Mouse (Mus musculus): ENCODE data around the gene Arrdc3.
A peak's percentile ranks its signal among the peaks of the same experiment; 100 is the strongest.
"Not testable (repeated sequence)": the region's sequence is repeated elsewhere in the genome, so short reads cannot be mapped to it uniquely, and the experiment has no call there.

The Arrdc3 gene

DNA sequence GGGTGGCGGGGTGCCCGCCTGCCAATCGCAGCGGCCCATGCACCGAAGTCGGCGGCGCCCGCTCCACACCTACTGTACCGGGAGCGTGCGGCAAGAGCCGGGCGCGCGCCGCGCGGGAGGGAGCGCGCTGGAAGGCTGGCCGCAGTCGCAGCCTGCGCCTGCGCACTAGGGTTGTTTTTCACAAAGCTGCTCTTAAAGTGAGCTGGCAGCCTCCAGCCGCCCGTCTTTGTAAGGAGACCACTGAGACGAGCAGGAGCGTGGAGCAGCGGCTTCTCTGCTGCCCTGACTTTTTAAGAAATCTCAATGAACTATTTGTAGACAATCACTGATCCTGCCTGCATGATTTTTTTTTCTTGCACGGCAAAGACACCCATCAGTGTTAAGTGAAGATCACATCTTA, at the start of gene Arrdc3:
Arrdc3 (plus strand) TSS at position 195 of the 400 bp plus-strand sequence.
- peak; percentile 97 for DNase-seq

DNA sequence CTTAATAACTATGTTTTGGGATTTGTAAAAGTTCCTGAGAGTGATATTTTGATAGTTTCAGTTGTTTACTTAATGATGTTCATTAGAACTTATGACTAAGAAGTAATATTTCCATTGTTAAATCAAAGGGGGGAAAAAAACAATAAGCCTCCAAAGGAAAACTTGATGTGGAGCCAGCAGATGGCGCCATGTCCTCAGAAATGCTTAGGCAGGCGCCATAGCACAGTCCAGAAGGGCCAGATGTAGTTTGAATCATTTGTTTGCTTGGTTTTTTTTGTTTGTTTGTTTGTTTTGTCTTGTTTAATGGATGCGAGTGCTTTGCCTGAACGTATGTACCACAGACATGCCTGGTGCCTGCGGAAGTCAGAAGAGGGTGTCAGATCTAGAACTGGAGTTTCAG, 21.0 kb upstream of the Arrdc3 start:
- DNase-seq = peak; percentile 56

DNA sequence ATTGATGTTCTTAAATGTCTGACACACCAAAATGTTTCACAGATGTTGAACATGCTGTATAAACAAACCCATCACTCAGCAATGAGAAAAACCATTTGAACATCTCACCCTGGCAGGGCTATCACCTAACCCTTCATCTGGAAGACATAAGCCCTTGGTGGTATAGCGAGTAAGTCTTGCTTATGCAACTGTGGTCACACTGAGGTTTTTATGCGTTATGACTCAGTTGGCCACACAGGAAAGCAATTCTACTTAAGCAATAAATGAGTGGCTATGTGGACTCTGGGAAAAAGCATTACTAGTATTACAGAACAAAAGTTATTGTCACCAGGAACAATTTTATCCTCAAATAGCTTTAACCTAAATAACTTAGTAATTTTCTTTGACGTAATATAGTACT, 19.0 kb upstream of the Arrdc3 start:
- no peak for DNase-seq

DNA sequence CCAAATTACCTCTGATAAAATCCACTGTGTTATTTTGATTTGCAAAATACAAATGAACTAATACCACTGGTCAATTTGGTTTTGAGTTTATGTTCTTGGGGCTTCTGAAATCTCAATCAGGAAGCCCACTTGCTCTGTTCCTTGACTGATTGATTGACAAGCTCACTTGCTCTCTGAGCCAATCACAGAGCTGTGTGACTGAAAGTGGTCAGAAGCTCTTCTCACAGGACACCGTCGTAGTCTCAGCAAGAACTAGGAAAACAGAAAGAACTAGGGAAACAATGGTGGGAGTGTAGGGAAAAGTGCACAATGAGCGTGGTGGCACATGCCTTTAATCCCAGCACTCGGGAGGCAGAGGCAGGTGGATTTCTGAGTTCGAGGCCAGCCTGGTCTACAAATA, 8.1 kb upstream of the Arrdc3 start:
- DNase-seq = no peak

DNA sequence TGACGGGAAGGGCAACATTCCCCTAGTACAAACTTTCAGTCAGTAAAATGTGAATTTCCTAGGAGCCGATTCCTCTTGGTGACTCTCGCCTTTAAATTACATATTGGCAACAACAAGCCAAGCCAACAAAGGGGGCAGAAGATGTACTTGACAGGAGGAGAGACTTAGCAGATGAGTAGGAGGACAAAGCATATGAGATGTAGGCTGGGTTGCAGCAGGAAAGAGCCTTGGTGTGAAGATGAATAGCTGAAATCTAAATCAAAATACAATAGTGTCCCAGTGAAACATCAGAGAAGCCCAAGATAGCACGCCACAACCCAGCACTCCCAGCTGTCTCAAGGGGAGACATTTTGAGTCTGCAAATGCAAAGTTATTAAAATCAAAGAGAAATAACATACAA, 2.4 kb upstream of the Arrdc3 start:
- DNase-seq = peak; percentile 26

DNA sequence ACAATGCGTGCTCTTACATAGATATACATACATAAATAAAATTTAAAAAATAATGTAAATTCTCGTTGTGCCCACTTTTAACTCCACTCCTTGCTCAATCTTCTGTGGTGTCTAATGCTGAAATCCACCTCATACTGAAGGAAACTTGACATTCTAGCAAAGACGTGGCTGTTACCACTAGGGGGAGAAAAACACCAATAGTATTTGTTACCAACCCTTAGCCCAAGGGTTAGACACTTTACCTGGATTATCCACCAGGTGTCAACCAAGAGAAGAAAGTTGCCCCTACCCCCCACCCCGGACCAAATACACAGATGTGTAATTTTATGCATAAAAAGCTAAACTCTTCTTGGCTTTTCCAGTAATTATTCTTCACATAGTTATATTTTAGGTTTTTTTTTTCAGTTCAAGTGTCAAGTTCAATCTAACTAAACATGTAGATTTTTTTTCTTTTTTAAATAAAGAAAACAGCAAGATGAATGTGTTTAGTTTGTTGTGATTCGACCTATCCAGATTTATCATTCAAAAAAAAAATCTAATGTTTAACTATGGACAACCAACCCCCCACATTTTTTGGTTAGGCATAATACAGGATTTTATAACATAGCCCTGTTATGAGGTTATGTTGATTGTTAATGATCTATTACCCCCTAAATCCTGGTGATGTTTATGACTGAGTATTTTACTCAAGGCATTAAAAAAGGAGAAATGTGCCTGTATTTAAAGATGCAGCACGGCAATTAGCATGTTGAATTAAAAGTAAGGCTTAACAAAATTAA, 1.3 kb upstream of the Arrdc3 start:
- DNase-seq = no peak

DNA sequence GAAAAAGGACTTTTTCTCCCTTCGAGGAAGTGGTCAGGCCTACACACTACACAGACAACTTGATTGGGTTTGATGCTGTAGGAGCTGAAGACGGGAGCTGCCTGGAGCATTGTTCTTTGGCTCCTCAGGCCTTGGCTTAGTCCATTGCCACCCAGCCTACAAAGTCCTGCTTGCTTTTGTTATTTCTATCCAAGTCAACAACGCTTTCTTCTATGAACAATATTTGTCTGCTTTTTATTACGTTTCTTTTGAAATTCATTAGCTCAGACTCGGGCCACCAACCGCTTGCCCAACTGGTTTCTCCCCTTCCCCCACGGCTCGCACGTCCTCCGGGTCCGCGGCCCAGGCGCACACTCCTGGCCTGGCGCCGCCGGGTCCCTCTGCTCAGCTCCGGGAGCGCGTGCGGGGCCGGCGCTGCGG, 458 bp upstream of the Arrdc3 start:
- DNase-seq = no peak

DNA sequence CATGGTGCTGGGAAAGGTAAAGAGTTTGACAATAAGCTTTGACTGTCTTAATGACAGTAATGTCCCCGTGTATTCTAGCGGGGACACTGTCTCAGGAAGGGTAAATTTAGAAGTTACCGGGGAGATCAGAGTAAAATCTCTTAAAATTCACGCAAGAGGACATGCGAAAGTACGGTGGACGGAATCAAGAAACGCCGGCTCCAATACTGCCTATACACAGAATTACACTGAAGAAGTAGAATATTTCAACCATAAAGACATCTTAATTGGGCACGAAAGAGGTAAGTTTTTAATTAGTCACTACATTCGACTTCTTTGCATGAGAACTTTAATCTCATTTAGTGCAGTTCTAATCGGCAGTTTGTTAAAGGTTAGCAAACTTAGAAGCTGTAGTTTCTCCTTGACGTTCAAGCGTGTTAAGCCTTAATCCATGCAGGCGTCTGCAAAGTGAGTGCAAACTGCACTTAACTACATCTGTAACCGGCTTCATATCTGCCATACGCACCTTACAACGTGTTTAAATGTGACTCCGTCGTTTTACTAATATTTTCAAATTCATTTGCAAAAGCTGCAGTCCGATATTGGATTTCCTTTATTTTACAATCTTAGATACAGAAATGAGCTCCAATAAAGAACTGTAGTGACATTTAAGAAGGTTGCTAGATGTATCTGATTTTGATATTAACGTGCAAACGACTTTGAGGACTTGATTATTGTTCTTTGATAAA, 629 bp downstream of the Arrdc3 start:
- no peak for DNase-seq

DNA sequence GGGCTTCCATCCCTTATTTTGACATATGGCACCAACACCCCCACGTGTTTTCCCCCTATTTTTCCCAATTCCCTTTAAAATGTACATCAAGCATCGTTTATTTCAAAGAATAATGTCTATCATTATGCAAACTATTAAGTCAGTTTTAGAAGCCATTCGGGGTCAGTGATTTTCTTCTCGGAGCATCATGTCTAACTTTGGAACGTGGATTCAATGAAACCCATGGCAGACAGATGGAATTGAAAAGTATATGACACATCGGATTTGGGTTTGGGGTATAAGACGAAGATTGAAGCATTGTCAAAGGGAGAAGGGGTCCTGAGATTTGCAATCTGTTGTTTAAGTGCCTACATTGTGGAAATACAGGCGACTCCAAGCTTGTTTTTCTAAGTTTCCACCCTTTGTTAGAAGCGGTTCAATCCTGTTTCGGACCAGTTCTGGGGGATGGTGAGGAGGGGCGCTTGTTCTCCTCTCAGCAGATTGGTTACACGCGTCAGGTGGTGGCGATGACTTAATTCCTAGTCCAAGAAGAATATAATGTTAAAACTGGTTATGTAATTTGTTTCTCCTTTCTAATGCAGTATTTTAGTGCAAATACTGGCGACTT, 1.3 kb downstream of the Arrdc3 start:
- DNase-seq = peak; percentile 68

DNA sequence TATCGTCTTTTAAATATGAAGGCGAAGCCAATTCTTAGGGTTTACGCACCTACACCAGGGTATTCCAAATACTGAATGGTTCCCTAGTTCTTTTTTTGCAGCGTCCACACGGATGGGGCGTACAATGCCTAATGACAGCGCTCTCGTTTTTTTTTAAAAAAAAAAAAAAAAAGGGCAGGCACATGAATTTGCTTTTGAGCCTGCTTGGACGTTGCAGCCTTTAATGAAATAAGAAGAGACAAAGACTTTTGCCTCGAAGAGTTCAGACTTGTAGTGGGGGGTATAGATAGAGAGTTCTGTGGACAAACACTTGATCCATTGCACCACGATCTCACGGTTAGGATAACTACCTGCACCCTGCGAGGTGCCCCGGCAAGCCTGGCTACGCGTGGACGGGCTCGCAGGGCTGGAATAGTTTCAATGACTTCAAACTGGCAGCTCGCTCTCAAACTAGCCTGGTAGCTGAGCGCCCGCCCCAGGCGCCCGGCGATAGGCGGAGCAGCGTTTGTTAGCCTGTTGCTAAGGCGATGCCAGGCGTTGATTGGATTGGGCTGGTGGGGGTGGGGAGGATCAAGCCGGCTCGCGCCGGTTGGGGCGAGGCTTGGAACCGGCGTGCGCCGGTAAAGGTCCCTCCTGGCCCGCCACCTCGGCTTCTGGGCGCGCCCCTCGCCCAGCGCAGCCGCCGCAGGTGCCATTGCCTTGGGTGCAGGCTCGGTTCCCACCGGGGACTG, 2.1 kb downstream of the Arrdc3 start:
- peak; percentile 94 for DNase-seq

DNA sequence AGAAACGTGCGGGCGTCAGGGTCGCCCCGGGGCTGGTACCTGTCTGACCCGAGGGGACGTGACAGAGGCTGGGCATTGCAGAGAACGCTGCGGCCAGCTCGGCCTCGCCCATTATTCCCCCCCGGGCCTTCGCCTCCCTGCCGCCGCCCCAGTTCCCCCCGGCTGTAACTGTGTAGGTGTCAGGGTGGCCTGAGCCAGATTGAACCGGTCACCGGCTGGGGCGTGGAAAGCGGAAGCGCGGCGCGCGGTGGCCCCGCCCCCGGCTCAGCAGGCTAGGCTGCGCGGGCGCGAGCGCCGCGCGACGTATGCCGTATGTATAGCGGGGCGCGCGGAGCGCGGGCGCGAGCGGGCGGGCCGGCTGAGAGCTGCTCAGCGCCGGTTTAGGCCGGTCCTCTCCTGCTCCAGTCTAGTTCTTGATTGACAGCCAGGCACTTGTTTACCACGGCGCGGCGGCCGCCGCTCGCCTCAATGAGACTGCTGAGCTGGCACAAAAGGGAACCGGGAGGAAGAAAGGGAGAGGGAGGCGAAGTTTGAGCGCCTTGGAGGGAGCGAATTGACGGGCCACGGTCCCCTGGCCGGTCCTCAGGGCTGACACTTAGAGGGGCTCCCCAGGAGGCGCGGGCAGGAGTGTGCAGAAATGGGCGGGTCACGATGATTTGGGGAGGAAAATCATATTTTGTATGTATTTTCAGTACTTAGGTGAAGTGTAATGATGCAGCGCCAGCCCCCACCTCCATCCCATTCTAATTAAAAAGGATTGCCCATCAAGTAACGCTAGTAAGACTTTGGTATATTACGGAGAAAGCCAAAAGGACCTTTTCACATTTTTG, 2.9 kb downstream of the Arrdc3 start:
- peak; percentile 91 for DNase-seq

DNA sequence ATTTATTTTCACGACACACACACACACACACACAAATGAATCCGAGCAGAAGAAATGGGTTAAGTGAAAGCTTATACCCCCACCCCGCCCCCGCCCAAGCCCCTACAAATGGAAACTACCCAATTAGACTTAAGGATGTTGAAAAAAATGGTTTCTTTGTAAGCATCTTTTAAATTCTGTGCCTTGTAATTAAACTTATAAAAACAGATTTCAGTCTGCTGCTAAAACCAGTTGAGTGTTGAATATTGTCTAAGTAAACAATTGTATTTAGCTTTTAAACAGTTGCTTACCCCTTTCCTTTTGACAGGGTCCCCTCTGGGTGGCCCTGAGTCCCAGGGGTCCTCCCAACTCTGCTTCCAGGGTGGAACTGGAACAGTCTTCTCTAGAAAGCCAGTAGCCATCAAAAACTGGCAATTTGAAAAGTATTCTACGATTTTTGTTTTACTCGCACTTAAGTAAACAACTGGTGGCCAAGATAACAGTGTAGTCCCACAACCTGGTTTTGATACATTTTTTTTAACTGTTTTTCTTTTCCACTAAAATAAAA, 3.6 kb downstream of the Arrdc3 start:
- DNase-seq = no peak

DNA sequence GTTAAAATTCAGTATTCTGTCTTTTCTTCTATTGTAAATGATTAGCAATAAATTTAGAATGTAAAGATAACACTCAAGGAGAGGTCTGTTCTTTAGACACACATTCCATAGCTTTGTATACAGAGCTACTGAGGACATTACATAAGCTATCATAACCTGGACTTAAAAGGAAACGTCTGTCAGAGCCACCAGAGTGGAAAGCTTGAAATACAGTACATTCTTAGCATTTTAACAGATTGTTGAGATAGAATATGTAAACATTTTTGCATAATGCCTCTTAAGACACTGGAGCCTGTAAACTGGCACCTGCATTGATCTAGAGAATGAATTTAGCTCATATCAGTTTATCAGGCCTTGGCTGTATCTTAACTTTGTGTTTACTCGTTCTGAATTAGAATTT, 4.7 kb downstream of the Arrdc3 start:
- no peak for DNase-seq

DNA sequence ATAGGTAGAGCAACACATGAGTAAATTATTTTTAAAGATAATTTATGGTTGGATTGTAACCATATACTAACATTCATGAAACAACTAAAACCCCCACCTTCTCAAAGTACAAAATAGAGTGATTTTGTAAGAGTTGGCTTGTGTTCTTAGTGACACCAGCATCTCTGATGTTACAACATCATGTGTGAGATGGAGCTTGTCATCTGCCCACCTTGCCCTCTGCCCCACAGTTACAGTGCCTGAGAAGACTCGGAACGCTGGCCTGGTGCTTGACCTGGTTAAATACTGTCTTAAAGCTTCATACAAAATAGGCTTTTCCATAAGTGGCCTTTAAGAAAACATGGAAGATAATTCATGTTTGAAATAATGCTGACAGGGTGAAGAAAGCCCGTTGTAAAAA, 11.7 kb downstream of the Arrdc3 start:
- DNase-seq = not testable (repeated sequence)

DNA sequence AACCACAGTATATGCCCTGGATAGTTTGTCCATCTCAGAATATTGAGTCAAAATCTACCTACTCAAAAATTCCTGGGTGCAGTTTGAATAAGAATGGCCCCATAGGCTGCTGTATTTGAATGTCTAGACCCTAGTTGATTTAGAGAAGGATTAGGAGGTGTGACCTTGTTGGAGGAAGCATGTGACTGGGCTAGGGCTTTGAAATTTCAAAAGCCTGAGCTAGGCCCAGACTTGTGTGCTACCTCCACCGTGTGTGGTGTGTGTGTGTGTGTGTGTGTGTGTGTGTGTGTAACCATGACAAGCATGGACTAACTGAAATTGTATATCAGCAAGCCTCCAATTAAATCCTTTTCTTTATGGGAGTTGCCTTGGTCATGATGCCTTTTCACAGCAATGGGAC, 14.2 kb downstream of the Arrdc3 start:
- no peak for DNase-seq

DNA sequence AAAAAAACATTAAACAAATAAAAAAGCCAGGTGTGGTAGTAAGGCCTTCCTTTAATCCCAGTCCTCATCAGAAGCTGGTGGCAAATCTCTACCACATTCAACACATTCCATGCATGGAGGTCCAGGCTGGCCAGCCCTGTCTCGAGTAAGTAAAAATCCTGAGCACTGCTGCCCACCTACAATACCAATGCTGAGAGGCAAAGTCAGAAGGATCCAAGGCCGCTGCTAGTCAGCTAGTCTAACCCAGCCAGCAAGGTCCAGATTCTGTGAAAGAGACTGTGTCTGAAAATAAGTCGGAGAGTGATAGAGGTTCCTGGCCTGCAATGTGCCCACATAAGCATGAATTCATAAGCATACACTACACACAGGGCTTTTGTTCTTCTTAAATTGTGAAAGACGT, 14.9 kb downstream of the Arrdc3 start:
- DNase-seq = no peak

DNA sequence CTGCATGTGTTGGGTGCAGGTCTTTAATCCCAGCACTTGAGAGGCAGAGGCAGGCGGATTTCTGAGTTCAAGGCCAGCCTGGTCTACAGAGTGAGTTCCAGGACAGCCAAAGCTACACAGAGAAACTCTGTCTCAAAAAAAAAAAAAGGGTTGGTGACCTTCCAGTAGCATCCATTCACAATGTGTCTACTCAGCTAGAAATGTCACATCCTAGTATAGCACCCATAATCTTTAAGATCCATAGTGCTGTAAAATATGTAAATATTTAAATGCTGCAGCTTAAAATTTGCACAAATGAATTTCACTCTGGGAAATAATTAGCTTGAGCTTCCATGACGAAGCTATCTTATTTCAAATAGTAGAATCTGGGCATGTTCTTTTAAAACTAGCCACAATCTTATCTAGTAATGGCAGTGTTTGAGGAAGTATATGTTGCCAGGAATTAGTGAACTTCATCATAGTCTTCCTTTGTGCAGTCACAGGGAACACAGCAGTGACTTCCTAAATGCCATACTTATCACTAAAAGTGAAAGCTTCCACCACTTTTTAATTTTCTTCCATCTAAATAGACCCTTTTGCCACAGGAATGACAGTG, 16.3 kb downstream of the Arrdc3 start:
- no peak for DNase-seq

DNA sequence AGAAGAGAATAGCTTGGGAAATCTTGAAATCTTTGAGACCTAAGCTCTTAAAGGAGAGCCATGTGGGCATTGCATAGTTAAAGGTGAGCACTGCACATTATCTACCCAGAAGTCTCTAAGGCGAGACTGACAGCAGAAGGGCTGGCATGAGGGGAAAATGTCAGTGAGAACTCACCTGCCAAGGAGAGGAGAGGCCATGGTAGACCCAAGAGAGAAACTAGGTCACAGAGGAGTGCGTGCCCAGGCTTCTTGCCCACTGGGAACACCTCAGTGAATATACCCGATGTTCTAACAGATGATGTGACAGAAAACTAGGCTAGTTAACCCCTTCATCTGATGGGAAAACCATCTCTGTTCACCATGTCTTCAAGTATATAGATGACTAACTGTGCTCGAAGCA, 18.2 kb downstream of the Arrdc3 start:
- no peak for DNase-seq

DNA sequence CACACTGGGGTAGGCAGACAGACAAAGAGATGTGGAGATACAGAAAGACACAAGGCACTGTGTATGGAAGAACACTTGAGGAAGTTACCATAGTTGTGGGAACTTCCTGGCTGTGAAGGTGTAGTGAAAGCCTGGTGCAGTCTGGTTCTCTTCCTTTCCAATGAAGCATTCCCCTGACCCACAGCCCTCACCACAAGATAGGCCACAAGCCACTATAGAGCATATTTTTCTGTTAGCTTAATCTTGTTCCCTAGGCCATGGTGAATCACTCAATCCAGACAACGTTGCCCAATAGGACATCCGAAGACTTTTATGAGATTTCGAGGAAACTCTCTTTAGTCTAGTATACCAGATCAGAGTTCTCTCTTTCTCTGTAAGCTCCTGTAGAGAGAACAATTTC, 19.6 kb downstream of the Arrdc3 start:
- DNase-seq = no peak

DNA sequence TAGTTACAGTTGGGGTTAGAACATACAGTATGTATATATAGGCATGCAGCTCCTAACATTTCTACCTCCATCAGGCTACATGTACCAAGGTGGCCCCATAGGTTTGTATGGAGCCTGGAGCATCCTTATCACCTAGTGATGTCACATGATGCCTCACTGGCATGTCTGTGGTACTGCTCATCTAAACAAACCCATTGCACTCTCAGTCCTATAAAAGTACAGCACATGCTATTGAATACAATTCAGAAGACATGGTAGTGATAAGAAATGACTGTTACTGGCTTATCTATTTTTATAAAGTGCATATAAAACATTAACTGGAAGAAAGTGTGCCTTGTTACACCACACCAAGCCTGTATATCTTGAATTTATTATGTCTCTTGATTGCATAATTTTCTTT, 30.2 kb downstream of the Arrdc3 start:
- no peak for DNase-seq

DNA sequence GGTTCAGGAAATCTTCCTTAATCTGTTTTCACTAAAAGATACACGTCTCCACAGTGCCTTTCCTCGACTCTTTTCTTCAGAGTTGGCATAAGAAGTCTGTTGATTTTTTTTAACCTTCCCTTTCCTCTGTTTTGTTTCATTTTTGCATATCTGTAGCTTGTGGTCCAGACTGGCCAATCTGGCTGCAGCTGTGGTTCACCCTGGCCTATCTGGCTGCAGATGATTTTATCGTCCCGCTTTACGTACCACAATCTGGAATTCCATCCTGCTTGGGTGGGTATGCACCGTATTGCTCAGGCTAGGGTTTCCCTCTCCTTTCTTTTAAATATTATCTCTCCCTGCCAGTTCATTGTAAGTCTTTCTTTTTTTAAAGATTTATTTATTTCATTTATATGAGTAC, 37.8 kb downstream of the Arrdc3 start:
- DNase-seq = no peak
